Mouse (Mus musculus): ENCODE results near the gene Nr3c2. TPM values are rescaled to one million over a fixed set of nuclear protein-coding genes. Genes with fewer than 3 reads are reported as not detected.
A peak's percentile ranks its signal among the peaks of the same experiment; 100 is the strongest.

Nr3c2 gene
- polyA plus RNA-seq, 1 experiment from 2014 or later = 2.5 TPM

DNA sequence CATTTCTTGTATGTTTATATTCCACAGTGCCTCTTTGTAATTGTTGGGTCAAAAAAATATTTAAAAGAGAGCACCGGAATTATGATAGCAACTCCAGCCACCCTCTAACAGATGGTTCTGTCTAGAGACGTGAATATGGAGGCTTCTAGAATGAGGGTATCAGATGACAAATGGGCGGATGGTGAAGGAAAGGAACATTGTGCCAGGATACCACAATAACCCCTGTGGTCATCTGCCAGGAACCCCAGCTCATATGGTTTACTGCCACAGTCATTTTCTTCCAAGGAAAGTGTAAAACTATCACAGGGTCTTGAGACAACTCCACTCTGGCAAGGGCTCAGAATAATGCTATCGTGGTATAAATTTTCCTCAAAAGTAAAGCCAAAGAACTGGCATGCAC, 289.1 kb downstream of the Nr3c2 start:
- 47% methylated on average over 4 of the region's 4 CpGs for WGBS

DNA sequence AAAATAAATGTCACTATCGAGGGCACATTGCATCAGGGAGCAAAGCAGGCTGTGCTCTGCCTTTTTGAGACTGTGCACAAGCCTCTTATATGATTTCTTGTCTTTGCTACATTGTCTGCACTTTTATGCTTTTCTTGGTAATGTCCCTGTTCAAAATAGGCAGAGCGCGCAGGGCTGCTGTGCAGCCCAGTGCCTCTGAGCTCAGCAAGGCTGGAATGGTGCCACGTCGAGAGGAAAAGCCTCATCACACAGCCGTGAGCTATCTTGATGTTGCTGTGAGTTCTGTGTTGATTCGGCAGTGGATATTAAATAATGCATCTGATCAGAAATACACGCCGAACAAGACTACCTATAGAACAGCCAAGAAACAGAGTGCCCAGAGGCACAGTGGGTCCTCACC, 290.1 kb downstream of the Nr3c2 start:
- no peaks in the 10 kb centered on the region for H3K4me1 ChIP-seq (replicated peaks; ENCODE audit: control insufficient read depth, insufficient read depth)
- DNase-seq (ENCODE audit: low spot score) (no peak), ATAC-seq (ENCODE audit: low FRiP score, low TSS enrichment) (no peak)
- no peak overlapping the region for H3K9ac ChIP-seq (ENCODE audit: low read length)
- no peak overlapping the region for H3K27ac ChIP-seq (replicated peaks)
- 73% methylated on average over 9 of the region's 9 CpGs for WGBS
- H3K9me3 ChIP-seq (ENCODE audit: control insufficient read depth, low read length) = no peaks in the 10 kb centered on the region
- H3K4me2 ChIP-seq (replicated peaks; ENCODE audit: low read depth) = no peak overlapping the region
- no peaks in the 10 kb centered on the region for H3K27me3 ChIP-seq (ENCODE audit: control insufficient read depth, insufficient read depth, low read length)
- no peak for TF ChIP-seq CTCF (IDR thresholded peaks at IDR 0.05; ENCODE audit: low read depth)
- TF ChIP-seq EP300 (optimal IDR thresholded peaks at IDR 0.05) = no peak
- no peak overlapping the region for H3K4me3 ChIP-seq (ENCODE audit: low read depth, low read length)
- no peaks in the 10 kb centered on the region for H3K36me3 ChIP-seq (ENCODE audit: control insufficient read depth, insufficient read depth, low read length)

More for the DNA sequence above, 289.1 kb downstream of the Nr3c2 start:
- Histone ChIP-seq H3K9me3 (ENCODE audit: control insufficient read depth, low read length) (no peaks in the 10 kb centered on the region), H3K4me1 (replicated peaks; ENCODE audit: control insufficient read depth, insufficient read depth) (no peaks in the 10 kb centered on the region), H3K36me3 (ENCODE audit: control insufficient read depth, insufficient read depth, low read length) (no peaks in the 10 kb centered on the region), H3K27ac (replicated peaks) (no peak overlapping the region), H3K4me3 (ENCODE audit: low read depth, low read length) (no peak overlapping the region), H3K9ac (ENCODE audit: low read length) (no peak overlapping the region), H3K4me2 (replicated peaks; ENCODE audit: low read depth) (no peak overlapping the region), H3K27me3 (ENCODE audit: control insufficient read depth, insufficient read depth, low read length) (no peaks in the 10 kb centered on the region)
- ATAC-seq (ENCODE audit: low FRiP score, low TSS enrichment) (no peak), DNase-seq (ENCODE audit: low spot score) (no peak)
- TF ChIP-seq EP300 (optimal IDR thresholded peaks at IDR 0.05) = no peak
- TF ChIP-seq CTCF (IDR thresholded peaks at IDR 0.05; ENCODE audit: low read depth) = no peak

DNA sequence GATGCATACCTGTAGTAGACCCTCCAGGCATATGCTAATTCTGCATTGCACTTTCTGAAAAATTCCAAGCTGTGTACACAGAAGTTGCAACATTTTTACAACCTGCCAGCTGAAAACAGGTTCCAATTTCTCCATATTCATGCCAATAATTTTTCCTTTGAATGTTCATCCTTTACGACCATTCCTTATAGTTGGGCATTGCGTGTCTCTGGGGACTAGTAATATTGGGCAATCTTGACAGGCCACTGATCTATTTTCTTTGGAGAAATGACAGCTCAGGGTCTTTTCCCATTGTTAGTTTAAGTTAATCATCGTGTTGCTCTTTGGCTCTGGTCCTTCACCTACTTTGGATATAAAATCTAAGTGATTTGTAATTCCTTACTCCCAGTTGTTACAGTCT, 291.2 kb downstream of the Nr3c2 start:
- Histone ChIP-seq H3K4me2 (replicated peaks; ENCODE audit: low read depth) (no peak overlapping the region), H3K9ac (ENCODE audit: low read length) (no peak overlapping the region), H3K27me3 (ENCODE audit: control insufficient read depth, insufficient read depth, low read length) (no peaks in the 10 kb centered on the region), H3K36me3 (ENCODE audit: control insufficient read depth, insufficient read depth, low read length) (no peaks in the 10 kb centered on the region), H3K4me1 (replicated peaks; ENCODE audit: control insufficient read depth, insufficient read depth) (no peaks in the 10 kb centered on the region), H3K9me3 (ENCODE audit: control insufficient read depth, low read length) (no peaks in the 10 kb centered on the region), H3K4me3 (ENCODE audit: low read depth, low read length) (no peak overlapping the region), H3K27ac (replicated peaks) (no peak overlapping the region)
- no peak for TF ChIP-seq EP300 (optimal IDR thresholded peaks at IDR 0.05)
- TF ChIP-seq CTCF (IDR thresholded peaks at IDR 0.05; ENCODE audit: low read depth) = no peak
- ATAC-seq (ENCODE audit: low FRiP score, low TSS enrichment) = no peak
- 84% methylated on average over 3 of the region's 3 CpGs for WGBS
- DNase-seq (ENCODE audit: low spot score) = no peak

- no peaks in the 10 kb centered on the region for H3K27me3 ChIP-seq (ENCODE audit: control insufficient read depth, insufficient read depth, low read length)
- no peaks in the 10 kb centered on the region for H3K4me1 ChIP-seq (replicated peaks; ENCODE audit: control insufficient read depth, insufficient read depth)
- H3K9ac ChIP-seq (ENCODE audit: low read length) = no peak overlapping the region
- no peak overlapping the region for H3K27ac ChIP-seq (replicated peaks)
- WGBS = 85% methylated on average over 3 of the region's 3 CpGs
- H3K9me3 ChIP-seq (ENCODE audit: control insufficient read depth, low read length) = no peaks in the 10 kb centered on the region
- H3K36me3 ChIP-seq (ENCODE audit: control insufficient read depth, insufficient read depth, low read length) = no peaks in the 10 kb centered on the region
- no peak for DNase-seq (ENCODE audit: low spot score)
- no peak overlapping the region for H3K4me3 ChIP-seq (ENCODE audit: low read depth, low read length)
- no peak for TF ChIP-seq CTCF (IDR thresholded peaks at IDR 0.05; ENCODE audit: low read depth)
- TF ChIP-seq EP300 (optimal IDR thresholded peaks at IDR 0.05) = no peak
- ATAC-seq (ENCODE audit: low FRiP score, low TSS enrichment) = no peak
- H3K4me2 ChIP-seq (replicated peaks; ENCODE audit: low read depth) = no peak overlapping the region
Measured at GRCm38 (mm10) chr8:77209297-77209696, 310.1 kb downstream of the Nr3c2 start.

GRCm38 (mm10) chr8:77213893-77214464, 314.7 kb downstream of the Nr3c2 start:
- H3K27ac ChIP-seq (replicated peaks) = no peak overlapping the region
- H3K4me3 ChIP-seq (ENCODE audit: low read depth, low read length) = no peak overlapping the region
- H3K36me3 ChIP-seq (ENCODE audit: control insufficient read depth, insufficient read depth, low read length) = no peaks in the 10 kb centered on the region
- no peak overlapping the region for H3K4me2 ChIP-seq (replicated peaks; ENCODE audit: low read depth)
- 0 out of 2 replicates have a peak, but pooled peaks cover 2% of the 10 kb centered on the region for H3K4me1 ChIP-seq (replicated peaks; ENCODE audit: control insufficient read depth, insufficient read depth)
- ATAC-seq (ENCODE audit: low FRiP score, low TSS enrichment) = no peak
- H3K9ac ChIP-seq (ENCODE audit: low read length) = no peak overlapping the region
- no peaks in the 10 kb centered on the region for H3K27me3 ChIP-seq (ENCODE audit: control insufficient read depth, insufficient read depth, low read length)
- H3K9me3 ChIP-seq (ENCODE audit: control insufficient read depth, low read length) = no peaks in the 10 kb centered on the region
- DNase-seq (ENCODE audit: low spot score) = no peak
- 38% methylated on average over 3 of the region's 3 CpGs for WGBS
- TF ChIP-seq EP300 (optimal IDR thresholded peaks at IDR 0.05) (no peak), CTCF (IDR thresholded peaks at IDR 0.05; ENCODE audit: low read depth) (no peak)

DNA sequence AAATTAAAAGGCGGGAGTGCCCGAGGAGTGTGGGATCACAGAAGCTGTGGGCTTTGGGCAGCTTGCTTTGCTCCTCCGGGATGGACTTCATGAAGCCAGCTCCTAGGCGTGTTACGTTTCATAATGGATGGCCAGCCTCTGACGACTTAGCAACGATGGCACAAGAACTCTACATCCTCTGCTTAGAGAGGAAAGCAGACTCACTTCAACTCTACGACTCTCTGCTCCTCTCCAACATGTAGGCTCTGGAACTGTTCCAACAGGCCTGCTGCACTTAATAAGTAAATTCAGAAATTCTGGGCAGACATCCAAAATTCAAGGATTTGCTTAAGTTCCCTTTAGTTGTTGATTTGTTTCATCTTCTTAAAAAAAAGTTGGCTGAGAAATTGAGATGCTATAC, 315.4 kb downstream of the Nr3c2 start:
- TF ChIP-seq EP300 (optimal IDR thresholded peaks at IDR 0.05) (no peak), CTCF (IDR thresholded peaks at IDR 0.05; ENCODE audit: low read depth) (no peak)
- DNase-seq (ENCODE audit: low spot score) = no peak
- Histone ChIP-seq H3K4me3 (ENCODE audit: low read depth, low read length) (no peak overlapping the region), H3K27me3 (ENCODE audit: control insufficient read depth, insufficient read depth, low read length) (no peaks in the 10 kb centered on the region), H3K9me3 (ENCODE audit: control insufficient read depth, low read length) (no peaks in the 10 kb centered on the region), H3K4me1 (replicated peaks; ENCODE audit: control insufficient read depth, insufficient read depth) (0 out of 2 replicates have a peak, but pooled peaks cover 2% of the 10 kb centered on the region), H3K36me3 (ENCODE audit: control insufficient read depth, insufficient read depth, low read length) (no peaks in the 10 kb centered on the region), H3K4me2 (replicated peaks; ENCODE audit: low read depth) (0 out of 2 replicates have a peak overlapping the region, but pooled peaks have one; percentile 15), H3K9ac (ENCODE audit: low read length) (no peak overlapping the region), H3K27ac (replicated peaks) (no peak overlapping the region)
- ATAC-seq (ENCODE audit: low FRiP score, low TSS enrichment) = no peak
- 24% methylated on average over 8 of the region's 8 CpGs for WGBS
